Mouse (Mus musculus): ENCODE data around the gene Abcb8.
"Not testable (repeated sequence)": the region's sequence is repeated elsewhere in the genome, so short reads cannot be mapped to it uniquely, and the experiment has no call there.

Abcb8 gene

GRCm38 (mm10) chr5:24373807-24374206 is 19.7 kb upstream of the Abcb8 start:
- no peak for DNase-seq

- DNase-seq, result no peak
Observed at GRCm38 (mm10) chr5:24374216-24374615, 19.2 kb upstream of the Abcb8 start.

- DNase-seq, result no peak
Observed at GRCm38 (mm10) chr5:24374666-24375328, 18.7 kb upstream of the Abcb8 start.

- DNase-seq, result no peak
Observed at GRCm38 (mm10) chr5:24378700-24379099, 14.8 kb upstream of the Abcb8 start.

- no peak for DNase-seq
Observed at GRCm38 (mm10) chr5:24379501-24379900, 14.0 kb upstream of the Abcb8 start.

GRCm38 (mm10) chr5:24380499-24380898 is 13.0 kb upstream of the Abcb8 start:
- DNase-seq, result no peak

- no peak for DNase-seq
Observed at GRCm38 (mm10) chr5:24381486-24381885, 12.0 kb upstream of the Abcb8 start.

GRCm38 (mm10) chr5:24381988-24382387 is 11.5 kb upstream of the Abcb8 start:
- no peak for DNase-seq

- peak; percentile 96 for DNase-seq
Observed at GRCm38 (mm10) chr5:24383026-24383859, 10.2 kb upstream of the Abcb8 start.

GRCm38 (mm10) chr5:24384407-24384806 is 9.1 kb upstream of the Abcb8 start:
- DNase-seq, result no peak

- DNase-seq, result no peak
Observed at GRCm38 (mm10) chr5:24385374-24385773, 8.1 kb upstream of the Abcb8 start.

GRCm38 (mm10) chr5:24385887-24386550 is 7.4 kb upstream of the Abcb8 start:
- DNase-seq, result no peak

GRCm38 (mm10) chr5:24387264-24388241 is 5.9 kb upstream of the Abcb8 start:
- no peak for DNase-seq

GRCm38 (mm10) chr5:24388246-24388915 is 5.1 kb upstream of the Abcb8 start:
- DNase-seq, result no peak

- no peak for DNase-seq
Observed at GRCm38 (mm10) chr5:24389011-24389657, 4.3 kb upstream of the Abcb8 start.

GRCm38 (mm10) chr5:24389658-24390020 is 3.8 kb upstream of the Abcb8 start:
- no peak for DNase-seq

GRCm38 (mm10) chr5:24391864-24392263 is 1.6 kb upstream of the Abcb8 start, which contains the start of gene Atg9b:
TSS of gene Atg9b (minus strand) at chr5:24392143.
- DNase-seq, result no peak

- DNase-seq, result no peak
Observed at GRCm38 (mm10) chr5:24392724-24393123, 739 bp upstream of the Abcb8 start.

- peak; percentile 94 for DNase-seq
Observed at GRCm38 (mm10) chr5:24394165-24394894, 867 bp downstream of the Abcb8 start.

- DNase-seq, result not testable (repeated sequence)
Observed at GRCm38 (mm10) chr5:24396254-24396653, 2.8 kb downstream of the Abcb8 start.

GRCm38 (mm10) chr5:24399686-24400085 is 6.2 kb downstream of the Abcb8 start:
- DNase-seq, result no peak
